Mouse (Mus musculus): ENCODE results near the gene Tbc1d24.

DNA sequence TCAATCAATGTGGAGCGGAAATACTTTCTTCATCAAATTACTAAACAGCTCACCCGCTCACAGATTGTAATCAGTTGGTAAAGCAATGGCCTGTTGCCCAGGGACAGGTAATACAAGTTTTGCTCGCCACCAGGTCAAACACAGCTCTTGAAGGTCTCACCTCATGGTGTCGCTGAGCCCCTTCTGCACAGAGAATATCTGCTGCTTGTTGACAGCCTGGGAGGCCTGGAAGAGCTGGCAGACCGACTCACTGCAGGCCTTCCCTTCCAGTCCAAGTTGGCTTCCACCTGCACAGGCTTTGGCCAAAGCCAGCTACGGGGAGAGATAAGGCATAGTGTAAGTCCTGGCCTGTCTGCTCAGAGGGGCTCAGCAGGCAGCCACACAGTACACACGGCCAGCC is 31.6 kb upstream of the Tbc1d24 start:
- no peak for TF ChIP-seq MAX (IDR thresholded peaks at IDR 0.05; ENCODE audit: low read length)
- no peak for TF ChIP-seq RAD21 (IDR thresholded peaks at IDR 0.05; ENCODE audit: low read depth, low read length)
- no peak for TF ChIP-seq CTCF (conservative IDR thresholded peaks at IDR 0.05 in 1 of 2, IDR thresholded peaks at IDR 0.05 in 1 of 2; ENCODE audit: low read depth in 2 of 2, low read length in 2 of 2)
- no peak for TF ChIP-seq EP300 (IDR thresholded peaks at IDR 0.05; ENCODE audit: low read length)
- TF ChIP-seq CHD2 (IDR thresholded peaks at IDR 0.05; ENCODE audit: low read length) = no peak
- TF ChIP-seq USF1 (IDR thresholded peaks at IDR 0.05; ENCODE audit: low read depth, low read length) = no peak
